Mouse (Mus musculus): ENCODE data around the gene Npc1l1. TPM values are rescaled to one million over a fixed set of nuclear protein-coding genes. Genes with fewer than 3 reads are reported as not detected.
A peak's percentile ranks its signal among the peaks of the same experiment; 100 is the strongest.

The Npc1l1 gene
- total and polyA plus RNA-seq, 3 experiments = 0.10 TPM; not detected in 2

DNA sequence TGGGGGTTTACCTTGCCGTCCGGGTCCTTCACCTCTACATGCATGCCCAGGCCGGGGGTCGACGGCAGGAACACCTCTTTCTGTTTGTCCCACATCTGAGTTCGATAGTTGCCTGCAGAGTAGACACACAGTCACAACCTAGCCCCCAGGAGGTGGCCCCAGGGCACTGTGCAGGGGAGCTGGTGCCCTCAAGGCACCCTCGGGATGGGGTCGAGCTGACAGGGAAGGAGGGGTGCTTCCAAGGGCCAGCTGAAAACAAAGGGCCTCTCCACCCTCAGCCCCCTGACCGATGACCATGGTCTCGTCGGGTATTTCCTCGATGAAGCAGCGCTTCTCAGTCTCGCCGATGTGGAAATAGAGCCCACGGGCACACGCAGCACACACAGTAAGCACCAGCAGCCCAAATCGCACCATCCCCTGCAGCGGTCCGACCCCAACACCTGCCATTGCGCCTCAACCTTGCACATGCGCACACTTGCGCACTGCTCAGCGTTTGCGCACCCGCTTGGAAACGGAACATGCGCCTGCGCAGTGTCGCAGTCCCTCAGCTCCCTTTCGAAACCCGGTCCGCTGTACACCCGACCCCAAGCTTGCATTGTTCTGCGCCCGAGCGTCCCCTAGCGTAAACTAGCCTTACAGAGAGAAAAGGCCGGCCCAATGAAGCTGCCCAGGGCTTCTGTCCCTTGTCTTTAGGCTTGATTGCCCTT, 44.6 kb upstream of the Npc1l1 start, which contains the start of gene Tmed4 (continued):
- TF ChIP-seq ZKSCAN1 (IDR thresholded peaks at IDR 0.05; ENCODE audit: low read depth, low read length) = no peak
- TF ChIP-seq CTCF (IDR thresholded peaks at IDR 0.05 in 2 of 3, conservative IDR thresholded peaks at IDR 0.05 in 1 of 3; ENCODE audit: control insufficient read depth in 1 of 3, insufficient read depth in 1 of 3, low read depth in 2 of 3, low read length in 3 of 3, poor library complexity in 1 of 3, severe bottlenecking in 1 of 3) = peak; percentile 63 to 89 (median 76)
- peak; percentile 99 for TF ChIP-seq NELFE (IDR thresholded peaks at IDR 0.05; ENCODE audit: low read depth, low read length)
- TF ChIP-seq GABPA (IDR thresholded peaks at IDR 0.05; ENCODE audit: low read depth, low read length) = no peak
- peak; percentile 84 for TF ChIP-seq MYC (IDR thresholded peaks at IDR 0.05; ENCODE audit: low read depth, low read length)
- TF ChIP-seq POLR2A (IDR thresholded peaks at IDR 0.05; ENCODE audit: control insufficient read depth in 1 of 2, insufficient read depth in 1 of 2, low read depth in 1 of 2, low read length in 2 of 2, poor library complexity in 1 of 2) = peak; percentile 90 to 98
- TF ChIP-seq KAT2A (conservative IDR thresholded peaks at IDR 0.05; ENCODE audit: low read depth, low read length) = no peak; the same call in 1 of the 2 replicates
- peak; percentile 97 for TF ChIP-seq POLR2AphosphoS2 (IDR thresholded peaks at IDR 0.05; ENCODE audit: low read length)
- TF ChIP-seq RAD21 (IDR thresholded peaks at IDR 0.05; ENCODE audit: low read depth, low read length) = peak; percentile 53
- 0 out of 2 replicates have a peak, but pooled peaks have one; percentile 20 for TF ChIP-seq ELF1 (IDR thresholded peaks at IDR 0.05; ENCODE audit: low read depth, low read length)
- TF ChIP-seq ETS1 (IDR thresholded peaks at IDR 0.05; ENCODE audit: low read depth, low read length) = 0 out of 2 replicates have a peak, but pooled peaks have one; percentile 22

DNA sequence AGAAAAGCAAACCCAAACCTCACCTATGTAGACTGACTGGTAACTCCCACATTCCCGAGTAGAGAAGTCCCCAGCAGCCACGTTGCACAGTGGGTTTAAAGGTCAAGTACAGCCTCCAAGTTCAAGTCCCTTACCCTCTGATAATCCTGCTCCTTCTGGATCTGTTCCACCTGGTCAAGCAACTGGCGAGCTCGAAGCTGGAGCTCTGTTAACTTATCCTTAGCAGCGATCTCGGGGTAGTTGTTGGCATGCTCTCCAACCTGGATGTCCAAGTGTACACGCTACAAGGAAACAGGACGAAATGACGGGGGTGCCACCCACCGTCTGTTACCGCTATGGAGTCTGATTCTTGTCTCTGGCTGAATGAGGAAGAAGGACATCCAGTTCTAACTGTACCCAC, 43.7 kb upstream of the Npc1l1 start:
- Histone ChIP-seq H3K27me3 (ENCODE audit: control insufficient read depth in 1 of 2, insufficient read depth in 2 of 2, low read length in 2 of 2) (no peaks in the 10 kb centered on the region), H3K4me1 (ENCODE audit: control insufficient read depth in 1 of 2, insufficient read depth in 2 of 2, low read length in 2 of 2) (peaks cover 0 to 18% of the 10 kb centered on the region in 2 experiments; a peak in 3 of 4 replicates), H3K36me3 (ENCODE audit: control insufficient read depth in 1 of 2, insufficient read depth in 2 of 2, low read length in 2 of 2) (peaks cover 0 to 14% of the 10 kb centered on the region in 2 experiments; a peak in 2 of 4 replicates), H3K9ac (ENCODE audit: control insufficient read depth, low read depth, low read length, poor library complexity, severe bottlenecking) (peak overlapping the region; percentile 76), H3K4me3 (ENCODE audit: control insufficient read depth in 1 of 2, insufficient read depth in 1 of 2, low read depth in 2 of 2, low read length in 2 of 2) (peak overlapping the region; percentile 69 to 89), H3K79me2 (ENCODE audit: control insufficient read depth, insufficient read depth, low read length, poor library complexity) (peaks cover 12% of the 10 kb centered on the region), H3K27ac (ENCODE audit: control insufficient read depth, low read depth, low read length) (peak overlapping the region; percentile 22; the same call in 1 of the 2 replicates), H3K9me3 (replicated peaks; ENCODE audit: insufficient read depth, low read length) (no peaks in the 10 kb centered on the region)
- DNase-seq (ENCODE audit: low read depth, low spot score) = peak; percentile 70
- TF ChIP-seq CHD2 (IDR thresholded peaks at IDR 0.05; ENCODE audit: low read length) (no peak), CTCF (IDR thresholded peaks at IDR 0.05 in 2 of 3, conservative IDR thresholded peaks at IDR 0.05 in 1 of 3; ENCODE audit: control insufficient read depth in 1 of 3, insufficient read depth in 1 of 3, low read depth in 2 of 3, low read length in 3 of 3, poor library complexity in 1 of 3, severe bottlenecking in 1 of 3) (no peak), MAZ (IDR thresholded peaks at IDR 0.05; ENCODE audit: low read depth, low read length) (no peak), ZMIZ1 (IDR thresholded peaks at IDR 0.05; ENCODE audit: low read depth, low read length) (no peak), TAL1 (IDR thresholded peaks at IDR 0.05; ENCODE audit: low read length) (no peak), POLR2AphosphoS2 (IDR thresholded peaks at IDR 0.05; ENCODE audit: low read length) (no peak), SIN3A (IDR thresholded peaks at IDR 0.05; ENCODE audit: low read length) (no peak), RAD21 (IDR thresholded peaks at IDR 0.05; ENCODE audit: low read depth, low read length) (no peak), TCF12 (IDR thresholded peaks at IDR 0.05; ENCODE audit: low read depth, low read length) (no peak), MYC (IDR thresholded peaks at IDR 0.05; ENCODE audit: low read depth, low read length) (no peak), HCFC1 (IDR thresholded peaks at IDR 0.05; ENCODE audit: low read depth, low read length) (no peak), EP300 (IDR thresholded peaks at IDR 0.05; ENCODE audit: low read depth in 1 of 2, low read length in 2 of 2) (no peak)
